Mouse (Mus musculus) fat pad, adult 2 months (tissue): ENCODE measurements around the gene Wdr34.
A peak's percentile ranks its signal among the peaks of the same experiment; 100 is the strongest.

Experiments
- DNase-seq: peaks from one replicate; pipeline ENCODE4 v3.0.0-alpha.2; 2011; ENCODE audit warnings: low read depth, low spot score; ENCODE audit errors: extremely low read depth

Wdr34 gene

DNA sequence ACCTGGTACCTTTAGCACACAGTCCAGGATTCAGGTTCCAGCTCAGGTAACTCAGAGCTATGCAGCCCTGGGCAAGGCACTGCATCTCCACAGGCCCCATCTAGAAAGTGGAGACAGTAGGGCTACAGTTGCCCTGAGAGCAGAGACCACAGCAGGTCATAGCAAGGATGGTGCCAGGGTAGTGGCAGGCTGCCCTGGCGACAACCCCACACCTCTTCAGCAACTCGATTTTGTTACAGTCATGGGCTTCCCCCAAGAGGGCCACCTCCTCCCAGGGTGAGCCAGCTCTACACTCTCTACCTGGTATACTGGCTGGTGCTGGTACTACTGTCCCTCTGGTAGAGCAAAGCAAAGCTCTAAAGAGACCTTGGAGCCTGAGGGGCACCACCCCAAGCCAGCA, 10.9 kb downstream of the Wdr34 start:
- DNase-seq: no peak

DNA sequence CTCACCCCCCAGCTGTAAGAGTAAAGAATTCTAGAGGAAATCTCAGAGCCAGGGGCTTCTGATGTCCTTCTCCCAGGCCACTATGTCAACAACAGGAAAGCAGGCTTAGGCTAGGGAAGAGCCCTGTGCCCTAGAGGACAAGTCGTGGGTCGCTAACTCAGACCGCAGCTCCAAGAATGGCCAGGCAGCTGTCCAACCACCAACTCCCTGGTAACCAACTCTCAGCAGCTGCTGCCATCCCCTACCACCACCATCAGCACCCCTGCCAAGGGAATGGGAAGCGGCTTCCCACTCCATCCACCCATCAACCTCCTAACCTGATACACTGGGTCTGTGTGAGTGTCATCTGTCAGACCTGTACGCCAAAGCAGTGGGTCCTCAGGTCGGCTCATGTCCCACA, 15.7 kb downstream of the Wdr34 start:
- no peak for DNase-seq

DNA sequence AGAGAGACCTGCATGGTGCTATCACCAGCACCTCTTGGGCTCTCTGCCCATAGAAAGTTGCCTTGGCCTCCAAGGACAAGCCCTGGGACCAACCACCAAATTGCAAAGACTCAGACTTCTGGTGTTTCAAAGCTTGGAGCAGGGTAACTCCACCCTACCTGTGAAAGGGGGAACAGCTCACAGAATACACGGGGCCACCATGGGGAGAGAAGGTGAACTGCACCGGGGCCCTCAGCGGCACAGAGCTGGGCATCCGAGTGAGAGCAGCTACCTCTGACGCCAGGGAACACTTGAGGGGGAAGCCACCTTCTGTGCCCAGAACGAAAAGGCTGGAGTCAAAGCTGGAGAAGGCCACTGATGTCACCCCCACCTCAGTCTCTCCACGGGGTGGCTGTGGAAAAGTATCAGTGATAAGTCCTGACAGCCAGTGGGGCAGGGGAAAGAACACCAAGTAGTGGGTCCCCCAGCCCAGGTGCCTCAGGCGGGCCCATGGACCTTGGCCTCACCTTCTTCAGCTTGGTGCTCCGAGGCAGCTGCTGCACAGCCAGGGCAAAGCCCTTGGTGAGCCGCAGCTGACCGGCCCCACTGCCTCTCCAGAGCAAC, 16.3 kb downstream of the Wdr34 start:
- no peak for DNase-seq

DNA sequence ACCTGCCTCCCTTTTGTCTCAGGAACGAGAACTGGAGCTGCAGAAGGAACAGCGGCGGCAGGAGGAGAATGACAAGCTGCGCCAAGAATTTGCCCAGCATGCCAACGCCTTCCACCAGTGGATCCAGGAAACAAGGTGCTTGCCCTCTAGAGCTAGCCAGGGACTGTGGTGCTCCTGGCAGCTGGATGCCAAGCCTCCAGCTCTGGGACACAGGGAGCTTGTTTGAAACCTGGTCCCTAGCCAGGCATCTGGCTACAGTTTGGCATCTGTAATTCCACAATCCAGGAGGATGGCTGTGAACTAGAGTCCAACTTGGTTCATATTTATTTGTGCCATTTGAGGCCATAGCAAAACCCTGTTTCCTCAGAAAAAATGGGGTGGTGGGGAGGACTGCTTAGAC, 21.7 kb downstream of the Wdr34 start:
- peak; percentile 66 for DNase-seq

DNA sequence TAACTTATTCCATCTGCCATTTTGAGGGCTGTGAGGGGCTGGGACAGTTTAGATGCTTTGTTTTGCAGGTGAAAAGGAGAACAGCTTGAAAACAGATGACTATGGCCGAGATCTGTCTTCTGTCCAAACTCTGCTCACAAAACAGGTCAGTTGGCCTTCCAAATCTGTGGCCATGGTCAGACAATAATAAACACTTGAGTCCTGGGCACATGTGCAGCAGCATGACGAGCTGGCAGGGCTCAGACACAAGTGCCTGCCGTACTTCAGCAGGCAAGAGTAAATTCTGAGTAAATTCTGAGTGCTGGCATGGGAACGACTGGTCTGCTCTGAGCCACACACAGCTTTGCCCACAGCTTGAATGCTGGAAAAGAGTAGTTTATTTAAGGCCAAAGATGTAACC, 23.2 kb downstream of the Wdr34 start:
- DNase-seq: no peak

DNA sequence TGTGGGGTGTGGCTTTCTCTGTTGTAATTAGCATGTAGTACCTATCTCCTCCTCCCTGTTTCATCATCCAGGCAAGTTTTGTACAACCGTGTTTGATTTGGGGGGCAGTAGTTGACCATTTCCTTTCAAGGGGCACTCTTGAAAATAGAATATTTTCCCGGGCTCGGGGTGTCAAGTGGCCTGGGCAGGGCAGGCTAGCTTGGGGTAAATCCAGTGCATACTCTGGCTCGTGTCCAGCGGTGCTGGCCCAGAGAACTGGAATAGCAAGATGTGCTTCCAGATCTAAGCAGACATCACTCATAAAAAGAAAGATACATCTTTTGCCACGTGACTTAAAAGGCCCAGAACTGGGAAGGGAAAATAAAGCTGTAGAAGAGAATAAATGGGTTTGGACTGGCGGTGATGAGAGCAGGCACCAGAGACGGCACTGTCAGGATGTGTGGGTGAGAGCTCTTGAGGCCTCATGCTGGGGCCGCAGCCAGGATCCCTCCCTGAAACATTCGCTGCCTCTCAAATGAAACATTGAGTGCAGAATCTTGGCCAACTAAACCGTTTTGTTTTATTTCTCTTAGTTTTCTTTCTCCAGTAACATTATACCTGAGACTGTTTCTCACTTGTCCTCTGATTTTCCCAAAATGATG, 34.2 kb downstream of the Wdr34 start:
- no peak for DNase-seq

GRCm38 (mm10) chr2:30010840-30011281, 37.8 kb downstream of the Wdr34 start:
- DNase-seq: peak; percentile 31

DNA sequence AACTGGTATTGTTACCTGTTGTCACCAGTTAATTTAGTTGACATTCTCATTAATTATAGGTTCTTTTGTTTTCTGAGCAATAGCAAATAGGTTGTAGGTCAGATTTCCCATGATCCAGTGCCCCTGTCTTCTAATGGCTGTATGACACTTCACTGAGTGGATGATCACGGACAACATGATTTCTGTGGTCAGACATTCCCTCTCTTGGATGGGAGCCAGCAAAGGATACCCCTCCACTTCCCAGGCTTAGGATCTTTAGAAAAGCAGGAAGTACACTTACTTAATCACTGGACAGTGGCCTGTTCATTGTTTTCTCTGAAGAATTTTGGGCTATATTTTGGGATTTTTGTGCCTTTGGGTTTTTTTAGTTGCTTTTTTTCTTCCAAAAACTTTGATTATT, 39.6 kb downstream of the Wdr34 start:
- DNase-seq: no peak

DNA sequence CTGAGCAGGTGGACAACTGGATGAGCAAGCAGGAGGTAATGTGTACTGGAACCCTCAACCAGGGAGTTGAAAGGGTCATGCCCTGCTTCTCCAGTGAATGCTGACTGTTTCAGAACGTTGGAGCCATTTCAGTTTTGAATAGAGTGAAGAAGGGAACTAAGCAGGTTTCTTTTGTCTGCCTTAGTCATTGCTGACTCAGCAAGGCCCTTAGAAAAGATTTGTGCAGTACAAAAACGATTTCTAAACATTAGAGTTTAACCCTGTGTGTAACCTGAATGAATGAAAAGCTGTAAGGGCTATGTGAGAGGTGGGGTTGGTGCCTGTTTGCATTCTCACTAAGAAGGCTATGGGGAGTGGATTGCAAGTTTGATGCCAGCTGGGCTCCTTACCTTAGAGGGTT, 56.7 kb downstream of the Wdr34 start:
- DNase-seq: no peak
